25 mouse cellular contexts compared by ENCODE assay signal in genomic region chr14:39014126-39014525, GRCm38 (mm10).
"Had no signal": no experiment of that assay in that cellular context is flagged by ENCODE, and none has a peak within 500 bp of the region (broad histone marks: within the 10 kb centered on the region; RNA-seq: fewer than 3 reads in every experiment).

No protein-coding gene starts in this region.

- H3K9ac ChIP-seq: heart, embryonic 13.5 days; heart, embryonic 15.5 days; hindbrain, embryonic 13.5 days; hindbrain, embryonic 15.5 days; kidney, embryonic 15.5 days; limb, embryonic 13.5 days; limb, embryonic 15.5 days; liver, embryonic 12.5 days had no signal

- H3K36me3 ChIP-seq: heart, embryonic 13.5 days; heart, embryonic 15.5 days; hindbrain, embryonic 13.5 days; hindbrain, embryonic 15.5 days; kidney, embryonic 15.5 days; limb, embryonic 13.5 days; limb, embryonic 15.5 days; liver, embryonic 12.5 days had no signal

- H3K9me3 ChIP-seq: heart, embryonic 13.5 days; heart, embryonic 15.5 days; hindbrain, embryonic 13.5 days; hindbrain, embryonic 15.5 days; kidney, embryonic 15.5 days; limb, embryonic 13.5 days; limb, embryonic 15.5 days; liver, embryonic 12.5 days had no signal

- ATAC-seq: hindbrain, postnatal 0 days; intestine, embryonic 16.5 days; liver, embryonic 12.5 days had no signal

- H3K27me3 ChIP-seq: heart, embryonic 13.5 days; heart, embryonic 15.5 days; hindbrain, embryonic 13.5 days; hindbrain, embryonic 15.5 days; kidney, embryonic 15.5 days; limb, embryonic 13.5 days; limb, embryonic 15.5 days; liver, embryonic 12.5 days had no signal

- DNase-seq: gastrocnemius, postnatal 14 days; gastrocnemius, postnatal 36 days; heart, adult 11 months; heart, adult 2 months; heart, postnatal 14 days; heart, postnatal 36 days; kidney, adult 11 months; kidney, adult 2 months; kidney, adult 9 months; kidney, postnatal 14 days; kidney, postnatal 36 days; layer of hippocampus, postnatal 36 days; left cerebral cortex, postnatal 4 days had no signal

- H3K4me2 ChIP-seq: heart, embryonic 11.5 days; heart, embryonic 13.5 days; heart, embryonic 15.5 days; hindbrain, embryonic 13.5 days; hindbrain, embryonic 15.5 days; kidney, embryonic 15.5 days; limb, embryonic 13.5 days; limb, embryonic 15.5 days; liver, embryonic 12.5 days had no signal

- H3K4me3 ChIP-seq: heart, adult 2 months; heart, embryonic 13.5 days; heart, embryonic 15.5 days; hindbrain, embryonic 13.5 days; hindbrain, embryonic 15.5 days; kidney, embryonic 15.5 days; limb, embryonic 13.5 days; limb, embryonic 15.5 days; liver, embryonic 12.5 days had no signal

- H3K4me1 ChIP-seq: heart, embryonic 13.5 days; heart, embryonic 15.5 days; hindbrain, embryonic 15.5 days; kidney, embryonic 15.5 days; limb, embryonic 13.5 days; limb, embryonic 15.5 days; liver, embryonic 12.5 days had no signal

- H3K27ac ChIP-seq: heart, adult 2 months; heart, embryonic 13.5 days; heart, embryonic 15.5 days; hindbrain, embryonic 13.5 days; hindbrain, embryonic 15.5 days; hindbrain, postnatal 0 days; kidney, embryonic 15.5 days; kidney, postnatal 0 days; limb, embryonic 13.5 days; limb, embryonic 15.5 days; liver, embryonic 12.5 days had no signal
